Mouse (Mus musculus) gastrocnemius, adult 18-20 months (tissue): ENCODE measurements at regions not wholly inside any gene's neighbourhood (a gene's known extent, or its start where the extent isn't known, plus 50 kb on each side); places are given as distances from the start of the nearest gene placed in this dataset.

Experiments
- DNase-seq: peaks from one replicate; pipeline ENCODE4 v3.0.0; 2021; ENCODE audit warnings: low spot score

GRCm38 (mm10) chr1:90343492-90343891 lies 139.7 kb downstream of the Ackr3 start:
- DNase-seq = no peak

GRCm38 (mm10) chr1:90347032-90347431 lies 143.3 kb downstream of the Ackr3 start:
- no peak for DNase-seq

GRCm38 (mm10) chr1:90349611-90350010 lies 145.8 kb downstream of the Ackr3 start:
- DNase-seq = no peak

- no peak for DNase-seq
These were observed 149.5 kb downstream of the Ackr3 start for GRCm38 (mm10) chr1:90353325-90353724.

GRCm38 (mm10) chr1:90356567-90356966 lies 152.8 kb downstream of the Ackr3 start:
- DNase-seq = no peak

GRCm38 (mm10) chr1:90357391-90357790 lies 153.6 kb downstream of the Ackr3 start:
- DNase-seq = no peak

- DNase-seq = peak; percentile 70
These were observed 155.2 kb downstream of the Ackr3 start for GRCm38 (mm10) chr1:90358971-90359370.

GRCm38 (mm10) chr1:90360065-90360464 lies 156.3 kb downstream of the Ackr3 start:
- peak; percentile 64 for DNase-seq

- DNase-seq = no peak
These were observed 160.7 kb downstream of the Ackr3 start for GRCm38 (mm10) chr1:90364444-90364843.

- DNase-seq = no peak
These were observed 164.8 kb downstream of the Ackr3 start for GRCm38 (mm10) chr1:90368581-90368980.

- DNase-seq = no peak
These were observed 165.5 kb downstream of the Ackr3 start for GRCm38 (mm10) chr1:90369287-90369686.

- DNase-seq = no peak
These were observed 167.0 kb downstream of the Ackr3 start for GRCm38 (mm10) chr1:90370766-90371165.

- DNase-seq = no peak
These were observed 169.2 kb downstream of the Ackr3 start for GRCm38 (mm10) chr1:90373001-90373400.

- no peak for DNase-seq
These were observed 170.7 kb downstream of the Ackr3 start for GRCm38 (mm10) chr1:90374517-90374916.

- no peak for DNase-seq
These were observed 176.4 kb downstream of the Ackr3 start for GRCm38 (mm10) chr1:90380034-90380705.

GRCm38 (mm10) chr1:90382941-90383470 lies 179.2 kb downstream of the Ackr3 start:
- DNase-seq = no peak

- DNase-seq = no peak
These were observed 181.2 kb downstream of the Ackr3 start for GRCm38 (mm10) chr1:90385024-90385423.

- no peak for DNase-seq
These were observed 183.0 kb downstream of the Ackr3 start for GRCm38 (mm10) chr1:90386792-90387191.

GRCm38 (mm10) chr1:90390422-90390821 lies 186.6 kb downstream of the Ackr3 start:
- no peak for DNase-seq

- no peak for DNase-seq
These were observed 190.1 kb downstream of the Ackr3 start for GRCm38 (mm10) chr1:90393861-90394260.

- no peak for DNase-seq
These were observed 191.7 kb downstream of the Ackr3 start for GRCm38 (mm10) chr1:90395331-90396016.

GRCm38 (mm10) chr1:90396660-90397059 lies 192.9 kb downstream of the Ackr3 start:
- no peak for DNase-seq

GRCm38 (mm10) chr1:90397355-90397754 lies 193.6 kb downstream of the Ackr3 start:
- DNase-seq = no peak
